Mouse (Mus musculus) bone marrow, adult 2 months (tissue): ENCODE results near the gene Myrf. TPM values are rescaled to one million over a fixed set of nuclear protein-coding genes. Genes with fewer than 3 reads are reported as not detected.

Experiments used
- H3K27ac ChIP-seq: fragments of 200-500 bp; 2 replicates; pipeline ENCODE4 v1.5.1; 2012; ENCODE audit warnings: low read depth, mild to moderate bottlenecking, control low read depth, inconsistent platforms, low read length; ENCODE audit not compliant: control insufficient read depth, poor library complexity, insufficient read depth
- H3K4me1 ChIP-seq: fragments of 200-500 bp; 2 replicates; pipeline ENCODE4 v1.6.1; 2011; ENCODE audit warnings: low read length; ENCODE audit not compliant: control insufficient read depth, insufficient read depth
- H3K4me3 ChIP-seq: fragments of 200-500 bp; replicated peaks from 2 replicates; pipeline ENCODE3; 2011; ENCODE audit warnings: mild to moderate bottlenecking, low read depth, low read length, control low read depth; ENCODE audit not compliant: control insufficient read depth
- CTCF ChIP-seq: fragments of 200-500 bp; IDR thresholded peaks from 2 replicates; pipeline ENCODE4 v1.5.1; 2011; ENCODE audit warnings: low read length, control low read depth; ENCODE audit not compliant: control insufficient read depth, insufficient read depth
- POLR2A ChIP-seq: fragments of 200-500 bp; IDR thresholded peaks from 2 replicates; pipeline ENCODE4 v1.6.1; 2011; ENCODE audit warnings: low read depth, mild to moderate bottlenecking, control low read depth, low read length, borderline replicate concordance; ENCODE audit not compliant: control insufficient read depth
- WGBS: fragments of 180-500 bp; shearing (Covaris S2); methylation state at CpG from one replicate; pipeline ENCODE4 v1.1.7; 2018; 5-methylcytosine and 5-hydroxymethylcytosine counted together
- polyA plus RNA-seq: library from polyadenylated mRNA; stranded (reverse); fragments of >200 nt; gene quantifications from 2 replicates; pipeline ENCODE4 v1.2.4, GENCODE M21; 2011; ENCODE audit warnings: low replicate concordance; ENCODE audit not compliant: missing spikeins, insufficient read depth, insufficient read length

Gene Myrf
- polyA plus RNA-seq, 1 experiment: 0.35 TPM

DNA sequence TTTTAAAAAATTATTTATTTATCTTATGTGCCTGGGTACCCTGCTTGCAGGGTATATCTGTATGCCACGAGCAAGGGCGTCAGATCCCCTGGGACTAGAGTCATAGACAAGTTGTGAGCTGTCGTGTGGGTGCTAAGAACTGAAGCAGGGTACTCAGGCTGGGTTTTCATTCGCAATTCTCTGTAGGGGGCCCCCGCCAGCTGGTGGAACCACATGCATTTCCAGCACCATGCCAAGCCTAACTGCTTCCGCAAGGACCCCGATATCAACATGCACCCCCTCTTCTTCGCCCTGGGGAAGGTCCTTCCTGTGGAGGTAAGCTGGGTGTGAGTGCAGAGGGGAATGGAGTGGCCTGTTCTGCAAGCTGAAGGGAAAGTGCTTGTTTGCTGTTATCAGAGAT lies 54.0 kb downstream of the Myrf start:
- H3K4me3 ChIP-seq: no peak overlapping the region
- no peak overlapping the region for H3K27ac ChIP-seq
- TF ChIP-seq CTCF: no peak
- no peak for TF ChIP-seq POLR2A
- 91% methylated on average over 8 of the region's 8 CpGs for WGBS
- peaks cover 5% of the 10 kb centered on the region; the same call in 1 of the 2 replicates for H3K4me1 ChIP-seq

DNA sequence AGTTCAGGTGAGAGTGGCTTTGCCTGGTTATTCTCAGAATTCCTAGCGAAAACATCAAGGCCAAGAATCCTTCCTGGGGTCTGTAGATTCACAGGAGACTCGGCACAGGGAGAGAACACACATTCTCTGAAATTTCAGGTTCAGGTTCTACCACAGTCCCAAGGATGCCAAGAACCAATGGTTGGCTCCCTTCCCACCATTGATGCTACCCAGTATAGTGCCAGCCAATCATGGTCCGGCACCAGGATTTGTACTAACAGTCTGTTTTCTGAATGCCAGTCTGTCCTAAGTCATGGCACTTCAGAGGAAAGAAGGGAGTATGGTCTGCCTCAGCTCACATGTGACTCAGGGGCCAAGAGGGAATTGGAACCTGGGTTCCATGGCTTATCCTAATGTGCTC lies 54.7 kb downstream of the Myrf start:
- H3K4me3 ChIP-seq: no peak overlapping the region
- no peak for TF ChIP-seq POLR2A
- no peak for TF ChIP-seq CTCF
- H3K4me1 ChIP-seq: peaks cover 5% of the 10 kb centered on the region; the same call in 1 of the 2 replicates
- H3K27ac ChIP-seq: no peak overlapping the region
- WGBS: 96% methylated on average over 3 of the region's 3 CpGs

DNA sequence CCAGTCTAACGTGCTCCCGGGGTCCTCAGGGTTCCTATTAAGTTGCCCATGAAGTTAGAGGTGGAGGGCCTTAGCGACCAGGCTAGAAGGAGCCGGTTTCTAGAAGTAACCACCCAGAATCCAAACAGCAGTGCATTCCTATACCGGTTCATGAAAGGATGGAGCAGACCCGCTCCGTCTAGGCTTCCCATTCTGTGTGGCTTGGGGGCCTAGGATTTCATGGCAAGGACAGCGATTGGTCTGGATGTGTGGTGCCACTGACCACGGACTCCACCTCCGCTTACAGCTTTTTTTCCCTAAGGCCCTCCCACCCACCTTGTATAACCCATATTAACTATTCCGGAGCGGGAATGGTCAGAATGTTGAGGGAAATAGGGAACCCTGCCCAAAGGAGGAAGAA lies 56.5 kb downstream of the Myrf start:
- Histone ChIP-seq H3K4me1 (peaks cover 5% of the 10 kb centered on the region; the same call in 1 of the 2 replicates), H3K27ac (no peak overlapping the region), H3K4me3 (peak overlapping the region; percentile 83)
- TF ChIP-seq POLR2A (no peak), CTCF (no peak)
- 65% methylated on average over 12 of the region's 12 CpGs for WGBS

DNA sequence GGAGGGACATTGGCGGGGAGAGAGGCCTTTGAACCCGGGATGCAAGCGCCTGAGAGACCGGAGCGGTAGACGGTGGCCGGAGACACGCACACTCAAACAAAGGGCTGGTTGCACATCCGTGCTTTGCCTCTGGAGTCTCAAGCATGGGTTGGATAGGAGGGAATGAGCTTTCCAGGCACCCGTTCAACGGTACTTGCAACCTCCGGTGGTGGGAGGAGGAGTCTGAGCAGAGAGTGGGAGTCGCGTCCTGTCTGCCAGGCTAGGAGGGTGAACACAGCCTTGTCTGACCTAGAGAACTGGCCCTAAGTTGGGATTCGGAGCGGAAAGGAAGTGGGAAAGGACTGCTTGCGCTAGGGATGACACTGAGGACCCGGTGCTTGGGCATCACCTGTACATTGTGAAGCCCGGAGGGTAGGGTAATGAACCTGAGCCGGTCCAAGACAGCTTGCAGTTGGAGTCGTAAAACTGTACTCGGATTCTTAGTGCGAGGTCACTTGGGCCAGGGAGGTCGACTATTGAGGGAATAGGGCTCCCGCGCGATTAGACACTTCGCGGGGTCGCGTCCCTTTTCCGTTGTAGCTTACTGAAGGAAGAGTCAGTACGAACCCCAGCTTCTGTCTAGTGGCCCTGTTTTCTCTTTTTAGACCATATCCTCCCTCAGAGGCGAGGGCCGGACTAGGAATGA lies 57.1 kb downstream of the Myrf start:
- TF ChIP-seq POLR2A (no peak), CTCF (no peak)
- Histone ChIP-seq H3K27ac (peak overlapping the region; percentile 37; the same call in 1 of the 2 replicates), H3K4me3 (peak overlapping the region; percentile 83), H3K4me1 (peaks cover 5% of the 10 kb centered on the region; the same call in 1 of the 2 replicates)
- WGBS: 3% methylated on average over 35 of the region's 35 CpGs

DNA sequence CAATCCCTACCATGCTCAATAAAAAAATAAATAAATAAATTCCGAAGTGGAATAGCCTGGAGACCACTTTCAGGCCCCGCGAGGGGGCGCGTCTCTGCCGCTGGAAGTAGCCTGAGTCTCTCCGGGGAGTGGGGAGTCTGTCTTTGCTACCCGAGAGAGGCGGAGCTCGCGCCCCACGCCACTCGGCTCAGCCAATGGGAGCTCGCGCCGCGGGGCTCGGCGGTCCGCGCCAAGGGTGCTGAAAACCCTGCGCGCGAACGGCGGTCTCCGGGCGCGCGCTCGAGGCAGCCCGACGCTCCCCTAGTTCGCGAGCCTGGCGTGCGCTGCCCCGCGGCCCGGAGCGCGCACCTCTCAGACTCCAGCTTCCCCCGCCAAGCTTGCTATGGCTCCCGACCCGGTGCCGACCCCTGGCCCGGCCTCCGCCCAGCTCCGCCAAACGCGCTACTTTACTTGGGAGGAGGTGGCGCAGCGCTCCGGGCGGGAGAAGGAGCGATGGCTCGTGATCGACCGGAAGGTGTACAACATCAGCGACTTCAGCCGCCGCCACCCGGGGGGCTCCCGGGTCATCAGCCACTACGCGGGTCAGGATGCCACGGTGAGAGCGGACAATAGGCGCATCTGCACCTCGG lies 57.8 kb downstream of the Myrf start, which contains the start of gene Fads1:
Gene Fads1 (plus strand): TSS at position 219 of the 629 bp plus-strand sequence.
- Histone ChIP-seq H3K27ac (peak within 1 kb of the TSS; percentile 37), H3K4me1 (peaks cover 5% of the 10 kb centered on the region; the same call in 1 of the 2 replicates), H3K4me3 (peak within 1 kb of the TSS; percentile 83)
- WGBS: under 1% methylated on average over 70 of the region's 70 CpGs
- TF ChIP-seq CTCF: peak; percentile 23; the same call in 1 of the 2 replicates
- TF ChIP-seq POLR2A: peak; percentile 58; the same call in 1 of the 2 replicates

DNA sequence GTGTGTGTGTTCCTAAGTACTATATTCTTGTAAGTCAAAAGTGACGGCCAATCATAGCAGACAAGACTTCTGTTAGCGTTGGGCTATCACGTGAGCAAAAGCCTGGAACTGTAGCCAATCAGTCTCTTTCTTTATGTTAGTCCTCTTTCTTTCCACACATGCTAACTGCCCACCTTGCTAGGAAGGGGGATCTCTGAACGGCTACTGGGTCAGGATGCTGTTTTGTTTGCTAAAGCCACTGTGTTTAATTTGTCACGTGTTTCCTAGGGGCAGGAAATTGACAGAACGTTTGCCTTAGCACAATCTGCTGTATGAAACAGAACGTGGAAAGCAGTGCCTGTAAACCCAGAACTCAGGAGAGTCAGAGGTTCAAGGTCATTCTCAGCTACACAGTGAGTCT lies 58.4 kb downstream of the Myrf start:
- 12% methylated on average over 7 of the region's 7 CpGs for WGBS
- TF ChIP-seq POLR2A (no peak), CTCF (no peak)
- H3K4me1 ChIP-seq: peaks cover 5% of the 10 kb centered on the region; the same call in 1 of the 2 replicates

DNA sequence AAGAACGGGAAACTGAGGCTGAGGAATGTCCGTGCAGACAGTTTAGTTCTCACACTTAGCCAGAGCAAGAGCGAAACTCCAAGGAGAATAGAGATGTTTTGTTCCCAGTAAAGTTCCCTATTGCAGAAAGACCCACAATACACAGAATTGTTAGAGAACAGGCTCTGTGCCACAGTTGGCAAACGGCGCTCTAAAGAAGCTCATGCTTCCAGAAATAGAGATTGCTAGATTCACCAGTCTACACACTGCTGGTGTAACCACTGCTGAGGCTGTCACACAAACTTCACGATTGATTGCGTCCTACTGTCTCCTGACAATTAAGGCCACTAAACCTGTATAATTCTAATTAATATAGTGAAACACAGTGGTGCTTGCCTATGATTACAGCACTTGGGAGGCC lies 59.3 kb downstream of the Myrf start:
- H3K4me1 ChIP-seq: peaks cover 5% of the 10 kb centered on the region; the same call in 1 of the 2 replicates
- no peak for TF ChIP-seq POLR2A
- no peak for TF ChIP-seq CTCF
- H3K4me3 ChIP-seq: no peak overlapping the region
- WGBS: 86% methylated on average over 7 of the region's 7 CpGs
- no peak overlapping the region for H3K27ac ChIP-seq

More for the DNA sequence above, 58.4 kb downstream of the Myrf start:
- Histone ChIP-seq H3K27ac (peak overlapping the region; percentile 33; the same call in 1 of the 2 replicates), H3K4me3 (peak overlapping the region; percentile 83)

DNA sequence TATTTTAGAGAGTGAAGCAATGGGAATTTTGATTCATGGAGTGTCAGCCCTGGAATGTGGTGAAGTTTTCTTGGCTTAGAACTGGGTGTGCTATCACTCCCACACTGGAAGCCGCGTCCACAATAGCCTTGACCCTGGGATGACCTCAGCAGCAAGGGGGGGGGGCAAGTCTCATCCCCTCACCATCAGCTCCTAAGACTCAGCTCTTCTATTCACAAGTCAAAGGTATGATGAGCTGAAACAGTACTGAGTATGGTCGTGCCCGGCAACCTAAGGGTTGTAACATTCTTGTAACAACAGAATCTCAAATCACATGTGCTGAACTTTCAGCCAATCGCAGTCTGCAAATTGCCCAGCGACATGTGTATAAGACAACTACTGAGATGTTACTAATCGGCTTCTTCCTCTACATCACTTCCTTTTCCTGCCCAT lies 63.6 kb downstream of the Myrf start:
- Histone ChIP-seq H3K4me3 (no peak overlapping the region), H3K4me1 (peaks cover 9% of the 10 kb centered on the region), H3K27ac (no peak overlapping the region)
- no peak for TF ChIP-seq POLR2A
- no peak for TF ChIP-seq CTCF
- 40% methylated on average over 7 of the region's 7 CpGs for WGBS
